Comparison of ENCODE assay signal across 8 mouse cellular contexts in the genomic region with DNA sequence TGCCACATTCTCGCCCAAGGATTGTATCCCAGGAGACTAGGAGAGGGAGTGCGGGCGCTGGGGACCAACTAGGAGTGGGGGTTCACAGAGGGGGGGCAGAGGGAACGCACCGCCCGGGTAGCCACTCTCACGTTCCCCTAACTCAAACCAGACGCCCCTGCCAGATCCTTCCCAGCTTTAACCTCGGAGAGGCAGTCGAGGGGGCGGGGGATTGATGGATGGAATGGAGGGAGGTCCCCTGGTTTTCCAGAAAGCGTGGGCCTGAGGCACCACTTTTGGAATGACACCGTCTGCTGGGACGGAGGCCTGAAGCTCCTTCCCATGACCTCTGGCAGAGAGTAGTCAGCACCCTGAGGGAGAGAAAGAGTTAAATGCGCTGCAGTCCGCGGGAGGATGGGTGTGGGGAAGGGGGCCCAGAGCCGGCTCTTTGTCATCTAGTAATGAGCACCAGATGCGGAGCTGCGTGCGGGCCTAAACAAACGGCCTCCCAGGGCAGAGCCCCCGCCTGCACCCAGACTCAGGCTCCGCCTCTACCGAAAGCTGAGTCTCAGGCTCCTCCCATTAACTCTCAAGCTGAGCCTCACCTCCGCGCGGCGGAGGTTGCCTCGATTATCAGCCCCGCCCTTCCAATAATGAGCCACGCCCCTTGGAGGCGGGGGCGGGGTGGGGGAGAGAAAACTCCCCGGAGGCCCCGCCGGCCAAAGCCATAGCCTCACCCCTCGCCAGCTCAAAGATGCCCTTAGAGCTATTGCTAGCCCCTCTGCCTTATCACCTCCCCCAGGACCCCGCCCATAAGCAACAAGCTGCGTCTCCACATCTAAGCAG. TPM values are rescaled to one million over a fixed set of nuclear protein-coding genes. Genes with fewer than 3 reads are reported as not detected.
A peak's percentile ranks its signal among the peaks of the same experiment; 100 is the strongest.
DNase-seq lines count a peak whose midpoint lies in the region; ATAC-seq lines count a peak whose summit lies in the region.

No protein-coding gene starts in this region.

- peak overlapping the region; percentile 44 for H3K9ac ChIP-seq in embryonic facial prominence, embryonic 12.5 days

- DNase-seq in CD4-positive, CD25-positive, alpha-beta regulatory T cell, adult 2 months (ENCODE audit: low read depth, low spot score), result peak; percentile 85
- DNase-seq in ZHBTc4 (ENCODE audit: low read depth, low spot score), result peak; percentile 98
- peak; percentile 94 for DNase-seq in heart, embryonic 10.5 days (ENCODE audit: low spot score)
- peak; percentile 72 to 79 for DNase-seq in kidney, adult 8-10 months
- peak; percentile 93 for DNase-seq in lung, postnatal 10 days
- DNase-seq in retina, embryonic 14.5 days (ENCODE audit: low spot score), result peak; percentile 85
- DNase-seq in frontal cortex, postnatal 10 days (ENCODE audit: low spot score in 2 of 2), result no peak

- ATAC-seq in embryonic facial prominence, embryonic 12.5 days (ENCODE audit: insufficient number of reproducible peaks, insufficient read depth, low FRiP score, low TSS enrichment), result peak; percentile 88

- WGBS in embryonic facial prominence, embryonic 12.5 days, result under 1% methylated on average over 40 of the region's 40 CpGs
- 2% methylated on average over 40 of the region's 40 CpGs for WGBS in heart, embryonic 10.5 days

- H3K4me1 ChIP-seq in embryonic facial prominence, embryonic 12.5 days, result peaks cover 39% of the 10 kb centered on the region
- peaks cover 59% of the 10 kb centered on the region for H3K4me1 ChIP-seq in heart, embryonic 10.5 days

- H3K4me2 ChIP-seq in embryonic facial prominence, embryonic 12.5 days (replicated peaks), result peak overlapping the region; percentile 86

- no peaks in the 10 kb centered on the region for H3K36me3 ChIP-seq in embryonic facial prominence, embryonic 12.5 days
- no peaks in the 10 kb centered on the region for H3K36me3 ChIP-seq in heart, embryonic 10.5 days

- H3K27ac ChIP-seq in embryonic facial prominence, embryonic 12.5 days, result peak overlapping the region; percentile 97
- peak overlapping the region; percentile 86 for H3K27ac ChIP-seq in heart, embryonic 10.5 days

- H3K4me3 ChIP-seq in embryonic facial prominence, embryonic 12.5 days, result peak overlapping the region; percentile 59
- H3K4me3 ChIP-seq in heart, embryonic 10.5 days, result peak overlapping the region; percentile 72

- H3K27me3 ChIP-seq in embryonic facial prominence, embryonic 12.5 days, result peaks cover 10% of the 10 kb centered on the region
- peaks cover 51% of the 10 kb centered on the region for H3K27me3 ChIP-seq in heart, embryonic 10.5 days (ENCODE audit: insufficient read depth, poor library complexity, severe bottlenecking)

- H3K9me3 ChIP-seq in embryonic facial prominence, embryonic 12.5 days, result no peaks in the 10 kb centered on the region
- H3K9me3 ChIP-seq in heart, embryonic 10.5 days, result no peaks in the 10 kb centered on the region

RNA-seq across cellular contexts. Expression of gene Cd248, which starts 3.9 kb away (rescaled TPM):
- polyA plus RNA-seq in embryonic facial prominence, embryonic 12.5 days (2016; fragmentation: Nextera tagmentation; extraction: Ambion mirVana), result 54.4 and 64.3 TPM in 2 replicates
- 19.0 and 43.4 TPM in 2 replicates for polyA plus RNA-seq in heart, embryonic 10.5 days (2016; fragmentation: Nextera tagmentation; extraction: Ambion mirVana)

RNA-seq across cellular contexts. Expression of gene Tmem151a, which starts 13.6 kb away (rescaled TPM):
- 2.9 and 3.7 TPM in 2 replicates for polyA plus RNA-seq in embryonic facial prominence, embryonic 12.5 days (2016; fragmentation: Nextera tagmentation; extraction: Ambion mirVana)
- 6.4 and 7.6 TPM in 2 replicates for polyA plus RNA-seq in heart, embryonic 10.5 days (2016; fragmentation: Nextera tagmentation; extraction: Ambion mirVana)

RNA-seq across cellular contexts. Expression of gene Yif1a, which starts 16.6 kb away (rescaled TPM):
- polyA plus RNA-seq in embryonic facial prominence, embryonic 12.5 days (2016; fragmentation: Nextera tagmentation; extraction: Ambion mirVana), result 67.3 and 73.4 TPM in 2 replicates
- 94.9 and 104 TPM in 2 replicates for polyA plus RNA-seq in heart, embryonic 10.5 days (2016; fragmentation: Nextera tagmentation; extraction: Ambion mirVana)

RNA-seq across cellular contexts. Expression of gene Rin1, which starts 21.5 kb away (rescaled TPM):
- polyA plus RNA-seq in embryonic facial prominence, embryonic 12.5 days (2016; fragmentation: Nextera tagmentation; extraction: Ambion mirVana), result 1.8 and 2.4 TPM in 2 replicates
- polyA plus RNA-seq in heart, embryonic 10.5 days (2016; fragmentation: Nextera tagmentation; extraction: Ambion mirVana), result 4.0 and 5.3 TPM in 2 replicates

RNA-seq across cellular contexts. Expression of gene Cnih2, which starts 26.6 kb away (rescaled TPM):
- 69.7 and 74.9 TPM in 2 replicates for polyA plus RNA-seq in embryonic facial prominence, embryonic 12.5 days (2016; fragmentation: Nextera tagmentation; extraction: Ambion mirVana)
- polyA plus RNA-seq in heart, embryonic 10.5 days (2016; fragmentation: Nextera tagmentation; extraction: Ambion mirVana), result 4.6 and 12.7 TPM in 2 replicates

Comparison
In these comparisons a context has a peak if more than half of its experiments do, and no peak if none do; other contexts are left out.
1. DNase-seq: peak in CD4-positive, CD25-positive, alpha-beta regulatory T cell, adult 2 months (single experiment), ZHBTc4 (single experiment), heart, embryonic 10.5 days (single experiment), kidney, adult 8-10 months (2 of 2), lung, postnatal 10 days (single experiment) and retina, embryonic 14.5 days (single experiment); none in frontal cortex, postnatal 10 days (0 of 2).